9 mouse cellular contexts compared by ENCODE assay signal in genomic region chr1:152287566-152288490, GRCm38 (mm10).
A peak's percentile ranks its signal among the peaks of the same experiment; 100 is the strongest.
DNase-seq lines count a peak whose midpoint lies in the region; ATAC-seq and TF ChIP-seq lines count a peak whose summit lies in the region.
"Had no signal": no experiment of that assay in that cellular context is flagged by ENCODE, and none has a peak within 500 bp of the region (broad histone marks: within the 10 kb centered on the region; RNA-seq: fewer than 3 reads in every experiment).

No protein-coding gene starts in this region.

- H3K27ac ChIP-seq in liver, embryonic 12.5 days, result peak overlapping the region; percentile 24; the same call in 1 of the 2 replicates
- H3K27ac ChIP-seq in intestine, postnatal 0 days (ENCODE audit: low read depth, low read length), result no peak overlapping the region

- 30% methylated on average over 15 of the region's 15 CpGs for WGBS in liver, embryonic 12.5 days (ENCODE audit: insufficient replicate concordance)
- 56% methylated on average over 15 of the region's 15 CpGs for WGBS in intestine, postnatal 0 days

- no peaks in the 10 kb centered on the region for H3K9me3 ChIP-seq in liver, embryonic 12.5 days (replicated peaks)
- H3K9me3 ChIP-seq in intestine, postnatal 0 days (ENCODE audit: control insufficient read depth), result no peaks in the 10 kb centered on the region

- peaks cover 18% of the 10 kb centered on the region for H3K4me1 ChIP-seq in liver, embryonic 12.5 days
- H3K4me1 ChIP-seq in intestine, postnatal 0 days (replicated peaks; ENCODE audit: control insufficient read depth, insufficient read depth, low read length), result no peaks in the 10 kb centered on the region

- H3K27me3 ChIP-seq in liver, embryonic 12.5 days (replicated peaks), result no peaks in the 10 kb centered on the region
- H3K27me3 ChIP-seq in intestine, postnatal 0 days (replicated peaks; ENCODE audit: control insufficient read depth, insufficient read depth, low read length), result no peaks in the 10 kb centered on the region

- no peak for TF ChIP-seq CTCF in intestine, postnatal 0 days (IDR thresholded peaks at IDR 0.05; ENCODE audit: low read depth)

- H3K4me3 ChIP-seq in liver, embryonic 12.5 days, result no peak overlapping the region
- H3K4me3 ChIP-seq in intestine, postnatal 0 days (ENCODE audit: low read depth, low read length), result no peak overlapping the region
- H3K4me3 ChIP-seq: erythroblast, embryonic 14.5 days had no signal

- no peak for ATAC-seq in liver, embryonic 12.5 days
- no peak for ATAC-seq in intestine, postnatal 0 days

- no peak overlapping the region for H3K9ac ChIP-seq in liver, embryonic 12.5 days
- H3K9ac ChIP-seq in intestine, postnatal 0 days (ENCODE audit: low read depth, low read length), result no peak overlapping the region

- no peaks in the 10 kb centered on the region for H3K36me3 ChIP-seq in liver, embryonic 12.5 days
- H3K36me3 ChIP-seq in intestine, postnatal 0 days (ENCODE audit: control insufficient read depth, insufficient read depth), result no peaks in the 10 kb centered on the region

- H3K4me2 ChIP-seq in liver, embryonic 12.5 days, result peak overlapping the region; percentile 1; the same call in 1 of the 2 replicates
- no peak overlapping the region for H3K4me2 ChIP-seq in intestine, postnatal 0 days (replicated peaks; ENCODE audit: low read depth)

- DNase-seq in adrenal gland, postnatal 10 days, result peak; percentile 29
- DNase-seq in adrenal gland, adult 18-20 months (ENCODE audit: low spot score in 2 of 2), result no peak
- DNase-seq in retina, postnatal 1 day, result peak; percentile 14
- DNase-seq in retina, embryonic 14.5 days (ENCODE audit: low spot score), result no peak
- DNase-seq in thymus, postnatal 25 days, result peak; percentile 43
- DNase-seq in left cerebral cortex, adult 9 months (ENCODE audit: low spot score in 2 of 2), result no peak

Comparison
In these comparisons a context has a peak if more than half of its experiments do, and no peak if none do; other contexts are left out.
1. DNase-seq: peak in adrenal gland, postnatal 10 days (single experiment), retina, postnatal 1 day (single experiment) and thymus, postnatal 25 days (single experiment); none in adrenal gland, adult 18-20 months (0 of 2), retina, embryonic 14.5 days (single experiment) and left cerebral cortex, adult 9 months (0 of 2).